Mouse (Mus musculus) liver, adult 2 months (tissue): ENCODE measurements at regions not wholly inside any gene's neighbourhood (a gene's known extent, or its start where the extent isn't known, plus 50 kb on each side); places are given as distances from the start of the nearest gene placed in this dataset.

Experiments
- DNase-seq: peaks from one replicate; pipeline ENCODE4 v3.0.0-alpha.2; 2011; ENCODE audit warnings: low read depth, low spot score; ENCODE audit errors: extremely low read depth
- H3K27ac ChIP-seq: fragments of 200-500 bp; replicated peaks from 2 replicates; pipeline ENCODE4 v1.5.1; 2012; ENCODE audit warnings: low read depth, mild to moderate bottlenecking, control low read depth, inconsistent platforms, low read length; ENCODE audit not compliant: insufficient read depth
- H3K27me3 ChIP-seq: fragments of 200-500 bp; 2 replicates; pipeline ENCODE4 v1.6.1; 2012; ENCODE audit warnings: mild to moderate bottlenecking, moderate library complexity, low read length, inconsistent platforms; ENCODE audit not compliant: control insufficient read depth, insufficient read depth
- H3K36me3 ChIP-seq: fragments of 200-500 bp; 2 replicates; pipeline ENCODE4 v1.6.1; 2012; ENCODE audit warnings: low read length, inconsistent platforms; ENCODE audit not compliant: control insufficient read depth, insufficient read depth
- H3K4me1 ChIP-seq: fragments of 200-500 bp; 2 replicates; pipeline ENCODE4 v1.6.1; 2011; ENCODE audit warnings: low read length; ENCODE audit not compliant: control insufficient read depth, insufficient read depth
- H3K4me3 ChIP-seq: fragments of 200-500 bp; 2 replicates; pipeline ENCODE4 v1.5.1; 2011; ENCODE audit warnings: low read depth, mild to moderate bottlenecking, control low read depth, low read length, moderate library complexity; ENCODE audit not compliant: insufficient read depth
- H3K79me2 ChIP-seq: fragments of 200-500 bp; 2 replicates; pipeline ENCODE4 v1.6.1; 2012; ENCODE audit warnings: inconsistent platforms, mild to moderate bottlenecking, low read length, moderate library complexity; ENCODE audit not compliant: control insufficient read depth, insufficient read depth
- H3K9ac ChIP-seq: fragments of 200-500 bp; 2 replicates; pipeline ENCODE4 v1.6.1; 2012; ENCODE audit warnings: low read depth, mild to moderate bottlenecking, control low read depth, inconsistent platforms, low read length
- CTCF ChIP-seq: fragments of 200-500 bp; IDR thresholded peaks from 2 replicates; pipeline ENCODE4 v1.5.1; 2011; ENCODE audit warnings: low read depth, low read length, control low read depth
- POLR2A ChIP-seq: fragments of 200-500 bp; IDR thresholded peaks from 2 replicates; pipeline ENCODE4 v1.6.1; 2011; ENCODE audit warnings: low read length, control low read depth; ENCODE audit not compliant: insufficient read depth; ENCODE audit errors: extremely low read depth
- WGBS: fragments of 180-500 bp; shearing (Covaris S2); methylation state at CpG from one replicate; pipeline ENCODE4 v1.1.7; 2018; 5-methylcytosine and 5-hydroxymethylcytosine counted together

- 74% methylated on average over 3 of the region's 3 CpGs for WGBS
Measured at GRCm38 (mm10) chr3:42153372-42153771, 411.0 kb downstream of the D3Ertd751e start.

GRCm38 (mm10) chr3:42154909-42155308 lies 412.5 kb downstream of the D3Ertd751e start:
- Histone ChIP-seq H3K79me2 (no peaks in the 10 kb centered on the region), H3K27ac (no peak overlapping the region), H3K9ac (no peak overlapping the region), H3K27me3 (no peaks in the 10 kb centered on the region), H3K4me1 (no peaks in the 10 kb centered on the region), H3K36me3 (no peaks in the 10 kb centered on the region), H3K4me3 (no peak overlapping the region)
- TF ChIP-seq CTCF, result no peak
- no peak for TF ChIP-seq POLR2A
- DNase-seq, result no peak
- WGBS, result 57% methylated on average over 4 of the region's 4 CpGs

More at GRCm38 (mm10) chr3:42153372-42153771, 411.0 kb downstream of the D3Ertd751e start:
- no peaks in the 10 kb centered on the region for H3K4me1 ChIP-seq
- no peaks in the 10 kb centered on the region for H3K27me3 ChIP-seq
- no peak overlapping the region for H3K4me3 ChIP-seq
- H3K9ac ChIP-seq, result no peak overlapping the region
- no peak overlapping the region for H3K27ac ChIP-seq
- DNase-seq, result no peak
- H3K79me2 ChIP-seq, result no peaks in the 10 kb centered on the region
- H3K36me3 ChIP-seq, result no peaks in the 10 kb centered on the region
- TF ChIP-seq POLR2A (no peak), CTCF (no peak)

- no peak for DNase-seq
- H3K27ac ChIP-seq, result no peak overlapping the region
- no peaks in the 10 kb centered on the region for H3K36me3 ChIP-seq
- H3K27me3 ChIP-seq, result no peaks in the 10 kb centered on the region
- TF ChIP-seq POLR2A (no peak), CTCF (no peak)
- H3K9ac ChIP-seq, result no peak overlapping the region
- 64% methylated on average over 3 of the region's 3 CpGs for WGBS
- no peak overlapping the region for H3K4me3 ChIP-seq
- H3K79me2 ChIP-seq, result no peaks in the 10 kb centered on the region
- H3K4me1 ChIP-seq, result no peaks in the 10 kb centered on the region
Measured at GRCm38 (mm10) chr3:42163666-42164065, 421.3 kb downstream of the D3Ertd751e start.

GRCm38 (mm10) chr3:42199206-42199605 lies 456.8 kb downstream of the D3Ertd751e start:
- no peaks in the 10 kb centered on the region for H3K36me3 ChIP-seq
- H3K79me2 ChIP-seq, result no peaks in the 10 kb centered on the region

GRCm38 (mm10) chr3:42201373-42201772 lies 459.0 kb downstream of the D3Ertd751e start:
- H3K4me3 ChIP-seq, result no peak overlapping the region
- no peaks in the 10 kb centered on the region for H3K27me3 ChIP-seq
- no peak overlapping the region for H3K27ac ChIP-seq
- H3K36me3 ChIP-seq, result no peaks in the 10 kb centered on the region
- H3K9ac ChIP-seq, result no peak overlapping the region
- DNase-seq, result no peak
- H3K4me1 ChIP-seq, result no peaks in the 10 kb centered on the region
- 78% methylated on average over 6 of the region's 6 CpGs for WGBS
- no peak for TF ChIP-seq POLR2A
- TF ChIP-seq CTCF, result no peak
- no peaks in the 10 kb centered on the region for H3K79me2 ChIP-seq

More at GRCm38 (mm10) chr3:42199206-42199605, 456.8 kb downstream of the D3Ertd751e start:
- no peak overlapping the region for H3K9ac ChIP-seq
- 60% methylated on average over 1 of the region's 1 CpGs for WGBS
- TF ChIP-seq POLR2A, result no peak
- TF ChIP-seq CTCF, result no peak
- H3K27me3 ChIP-seq, result no peaks in the 10 kb centered on the region
- H3K4me1 ChIP-seq, result no peaks in the 10 kb centered on the region
- DNase-seq, result no peak
- H3K4me3 ChIP-seq, result no peak overlapping the region
- H3K27ac ChIP-seq, result no peak overlapping the region

- Histone ChIP-seq H3K27ac (no peak overlapping the region), H3K27me3 (no peaks in the 10 kb centered on the region), H3K4me1 (no peaks in the 10 kb centered on the region), H3K4me3 (no peak overlapping the region), H3K9ac (no peak overlapping the region), H3K79me2 (no peaks in the 10 kb centered on the region), H3K36me3 (no peaks in the 10 kb centered on the region)
- 85% methylated on average over 4 of the region's 4 CpGs for WGBS
- no peak for DNase-seq
- TF ChIP-seq POLR2A, result no peak
- TF ChIP-seq CTCF, result no peak
Measured at GRCm38 (mm10) chr3:42205640-42206039, 463.2 kb downstream of the D3Ertd751e start.
